Mouse (Mus musculus) layer of hippocampus, postnatal 14 days (tissue): Measurements from ENCODE around the gene Abcg4. TPM values are rescaled to one million over a fixed set of nuclear protein-coding genes. Genes with fewer than 3 reads are reported as not detected.

ENCODE experiments used
- DNase-seq, 2 experiments: peaks; one replicate each; pipeline ENCODE4 v3.0.0; 2021 to 2022; ENCODE audit warnings: low spot score in 2 of 2, mixed read lengths in 1 of 2
- microRNA-seq, 2 experiments: library from miRNA; unstranded; fragments of <30 nt; microRNA quantifications; one replicate each; pipeline ENCODE4 v1.2.0; 2021
- total RNA-seq, 2 experiments: library from RNA; stranded (reverse); gene quantifications; 2 replicates each; pipeline ENCODE4 v1.2.3; 2021

Gene Abcg4
- total RNA-seq, 2 experiments from 2014 or later = 69.3 to 75.8 TPM

- no peak for DNase-seq
Observed at GRCm38 (mm10) chr9:44240399-44240798, 48.0 kb downstream of the Abcg4 start, which contains the start of gene Ccdc153. Gene Ccdc153 (plus strand): TSS chr9:44240676.

GRCm38 (mm10) chr9:44239447-44239846, 49.0 kb downstream of the Abcg4 start:
- peak; percentile 52 to 71 for DNase-seq

GRCm38 (mm10) chr9:44238501-44239190, 49.8 kb downstream of the Abcg4 start:
- no peak for DNase-seq

- DNase-seq = no peak
Observed at GRCm38 (mm10) chr9:44237128-44237527, 51.3 kb downstream of the Abcg4 start.

- no peak for DNase-seq
Observed at GRCm38 (mm10) chr9:44236601-44237000, 51.8 kb downstream of the Abcg4 start.

GRCm38 (mm10) chr9:44234479-44235427, 53.7 kb downstream of the Abcg4 start:
- DNase-seq = peak in 1 of 2 experiments; percentile 52

- peak; percentile 100 for DNase-seq
Observed at GRCm38 (mm10) chr9:44233802-44234478, 54.5 kb downstream of the Abcg4 start, which contains the start of gene Cbl. Gene Cbl (minus strand): TSS chr9:44234049.

- DNase-seq = peak in 1 of 2 experiments; percentile 64
Observed at GRCm38 (mm10) chr9:44233021-44233801, 55.2 kb downstream of the Abcg4 start.

GRCm38 (mm10) chr9:44231609-44232008, 56.8 kb downstream of the Abcg4 start:
- DNase-seq = no peak

GRCm38 (mm10) chr9:44225993-44226392, 62.4 kb downstream of the Abcg4 start:
- DNase-seq = no peak

Small RNA genes within 50 kb of the gene (microRNA-seq; reads per million reads assigned to microRNA genes)
- gene Gm44335 = 0 reads per million in 2 experiments

Other genes starting within 250 kb of the Abcg4 start
- gene Thy1, start 245.2 kb downstream of the Abcg4 start, total RNA-seq = 100 to 1,000 TPM; 779 TPM
- 10 to 100 TPM; 60.3 to 70.8 TPM for gene Usp2, start 221.6 kb downstream of the Abcg4 start, total RNA-seq
- gene Mfrp, start 186.9 kb downstream of the Abcg4 start, total RNA-seq = 1 to 10 TPM in 1 of 2 experiments, under 1 TPM in 1; 0.33 to 8.6 TPM
- gene C1qtnf5, start 181.4 kb downstream of the Abcg4 start, total RNA-seq = 10 to 100 TPM; 13.5 to 18.6 TPM
- gene Gm49380, start 175.1 kb downstream of the Abcg4 start, total RNA-seq = under 1 TPM; 0.14 to 0.29 TPM
- gene Rnf26, start 175.1 kb downstream of the Abcg4 start, total RNA-seq = 10 to 100 TPM; 27.7 to 28.2 TPM
- 10 to 100 TPM; 24.5 to 27.8 TPM for gene Mcam, start 154.1 kb downstream of the Abcg4 start, total RNA-seq
- 10 to 100 TPM; 58.1 to 62.7 TPM for gene Cbl, start 54.6 kb downstream of the Abcg4 start, total RNA-seq
- gene Ccdc153, start 47.9 kb downstream of the Abcg4 start, total RNA-seq = 1 to 10 TPM; 4.5 to 8.4 TPM
- 1 to 10 TPM in 1 of 2 experiments, under 1 TPM in 1; 0.88 to 1.0 TPM for gene Pdzd3, start 37.1 kb downstream of the Abcg4 start, total RNA-seq
- 10 to 100 TPM in 1 of 2 experiments, 1 to 10 TPM in 1; 10.0 to 12.2 TPM for gene Nlrx1, start 20.0 kb downstream of the Abcg4 start, total RNA-seq
- 10 to 100 TPM; 26.0 to 28.5 TPM for gene Hinfp, start 17.1 kb upstream of the Abcg4 start, total RNA-seq
- gene C2cd2l, start 31.7 kb upstream of the Abcg4 start, total RNA-seq = 100 to 1,000 TPM; 128 to 144 TPM
- 10 to 100 TPM; 16.2 to 16.3 TPM for gene Dpagt1, start 37.4 kb upstream of the Abcg4 start, total RNA-seq
- gene H2afx, start 46.1 kb upstream of the Abcg4 start, total RNA-seq = 10 to 100 TPM; 50.5 to 59.1 TPM
- 10 to 100 TPM; 22.6 to 22.8 TPM for gene Hmbs, start 55.6 kb upstream of the Abcg4 start, total RNA-seq
- 10 to 100 TPM; 41.8 to 46.1 TPM for gene Vps11, start 73.1 kb upstream of the Abcg4 start, total RNA-seq
- 100 to 1,000 TPM in 1 of 2 experiments, 10 to 100 TPM in 1; 97.1 to 116 TPM for gene Hyou1, start 90.9 kb upstream of the Abcg4 start, total RNA-seq
- 10 to 100 TPM; 39.8 to 41.0 TPM for gene Slc37a4, start 108.2 kb upstream of the Abcg4 start, total RNA-seq
- gene Rps25, start 118.5 kb upstream of the Abcg4 start, total RNA-seq = 100 to 1,000 TPM; 593 to 617 TPM
- gene Trappc4, start 119.0 kb upstream of the Abcg4 start, total RNA-seq = 10 to 100 TPM; 67.9 to 73.9 TPM
- 10 to 100 TPM; 19.6 to 24.1 TPM for gene Ccdc84, start 130.0 kb upstream of the Abcg4 start, total RNA-seq
- not detected for gene Foxr1, start 152.5 kb upstream of the Abcg4 start, total RNA-seq
- gene Upk2, start 166.4 kb upstream of the Abcg4 start, total RNA-seq = not detected
- 10 to 100 TPM; 76.1 to 76.3 TPM for gene Bcl9l, start 194.2 kb upstream of the Abcg4 start, total RNA-seq